Mouse (Mus musculus) small intestine, adult 2 months (tissue): ENCODE data around the gene Limch1. TPM values are rescaled to one million over a fixed set of nuclear protein-coding genes. Genes with fewer than 3 reads are reported as not detected.

Experiments
- H3K27ac ChIP-seq: fragments of 200-500 bp; 2 replicates; pipeline ENCODE4 v1.5.1; 2012; ENCODE audit warnings: low read depth, low read length, control low read depth, inconsistent platforms; ENCODE audit not compliant: insufficient read depth
- H3K27me3 ChIP-seq: fragments of 200-500 bp; 2 replicates; pipeline ENCODE4 v1.6.1; 2012; ENCODE audit warnings: mild to moderate bottlenecking, moderate library complexity, low read length, inconsistent platforms; ENCODE audit not compliant: control insufficient read depth, insufficient read depth
- H3K36me3 ChIP-seq: fragments of 200-500 bp; 2 replicates; pipeline ENCODE4 v1.6.1; 2012; ENCODE audit warnings: mild to moderate bottlenecking, low read length, control low read depth, inconsistent platforms; ENCODE audit not compliant: control insufficient read depth, insufficient read depth
- H3K4me1 ChIP-seq: fragments of 200-500 bp; 2 replicates; pipeline ENCODE4 v1.6.1; 2012; ENCODE audit warnings: low read length, inconsistent platforms, mixed read lengths; ENCODE audit not compliant: control insufficient read depth, insufficient read depth, insufficient read length
- H3K4me3 ChIP-seq: fragments of 200-500 bp; 2 replicates; pipeline ENCODE4 v1.5.1; 2012; ENCODE audit warnings: low read depth, mild to moderate bottlenecking, control low read depth, inconsistent platforms, low read length, moderate library complexity
- CTCF ChIP-seq: fragments of 200-500 bp; IDR thresholded peaks from 2 replicates; pipeline ENCODE4 v1.5.1; 2012; ENCODE audit warnings: low read depth, mild to moderate bottlenecking, control low read depth, inconsistent platforms, low read length, moderate library complexity, mixed read lengths; ENCODE audit not compliant: insufficient replicate concordance, insufficient read length; ENCODE audit errors: extremely low read depth
- POLR2A ChIP-seq: fragments of 200-500 bp; IDR thresholded peaks from 2 replicates; pipeline ENCODE4 v1.6.1; 2012; ENCODE audit warnings: low read depth, mild to moderate bottlenecking, control low read depth, inconsistent platforms, low read length, moderate library complexity
- WGBS: fragments of 180-500 bp; shearing (Covaris S2); methylation state at CpG from one replicate; pipeline ENCODE4 v1.1.7; 2018; 5-methylcytosine and 5-hydroxymethylcytosine counted together
- polyA plus RNA-seq: library from polyadenylated mRNA; depleted of rRNA; stranded (reverse); fragments of >200 nt; gene quantifications from 2 replicates; pipeline ENCODE4 v1.2.3, GENCODE M21; 2012

Limch1 gene
- polyA plus RNA-seq, 1 experiment = 1.0 TPM

- Histone ChIP-seq H3K27ac (no peak overlapping the region), H3K4me1 (no peaks in the 10 kb centered on the region), H3K4me3 (no peak overlapping the region), H3K27me3 (no peaks in the 10 kb centered on the region), H3K36me3 (no peaks in the 10 kb centered on the region)
- no peak for TF ChIP-seq POLR2A
- TF ChIP-seq CTCF = no peak
- WGBS = 87% methylated on average over 4 of the region's 4 CpGs
Observed at GRCm38 (mm10) chr5:66869545-66869944, 123.9 kb downstream of the Limch1 start.

GRCm38 (mm10) chr5:66871521-66872050 lies 126.0 kb downstream of the Limch1 start:
- Histone ChIP-seq H3K4me3 (no peak overlapping the region), H3K36me3 (no peaks in the 10 kb centered on the region), H3K27ac (no peak overlapping the region), H3K27me3 (no peaks in the 10 kb centered on the region), H3K4me1 (no peaks in the 10 kb centered on the region)
- 70% methylated on average over 11 of the region's 11 CpGs for WGBS
- TF ChIP-seq CTCF (no peak), POLR2A (no peak)

DNA sequence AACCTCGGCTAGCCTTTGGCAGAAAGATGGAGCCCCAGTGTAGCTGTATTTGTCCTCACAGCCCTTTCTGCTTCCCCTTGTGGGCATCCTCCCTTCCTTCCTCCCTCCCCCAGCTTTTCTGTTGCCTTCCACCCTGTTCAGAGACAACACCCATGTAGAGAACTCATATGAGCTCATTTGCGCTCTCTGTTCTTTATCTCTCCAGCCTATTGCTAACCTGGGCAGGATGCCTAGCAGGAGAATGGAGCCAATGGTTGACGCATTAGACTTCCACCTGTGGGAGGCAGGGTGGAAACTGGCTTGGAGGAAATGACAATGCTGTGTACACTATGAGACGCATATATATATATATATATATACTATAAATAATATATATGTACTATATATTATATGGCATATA lies 126.4 kb downstream of the Limch1 start:
- H3K4me3 ChIP-seq = no peak overlapping the region
- TF ChIP-seq POLR2A = no peak
- H3K4me1 ChIP-seq = no peaks in the 10 kb centered on the region
- WGBS = 78% methylated on average over 4 of the region's 4 CpGs
- H3K36me3 ChIP-seq = no peaks in the 10 kb centered on the region
- H3K27ac ChIP-seq = no peak overlapping the region
- H3K27me3 ChIP-seq = no peaks in the 10 kb centered on the region

GRCm38 (mm10) chr5:66872681-66873080 lies 127.1 kb downstream of the Limch1 start:
- Histone ChIP-seq H3K4me3 (no peak overlapping the region), H3K36me3 (no peaks in the 10 kb centered on the region), H3K27ac (no peak overlapping the region), H3K4me1 (no peaks in the 10 kb centered on the region), H3K27me3 (no peaks in the 10 kb centered on the region)
- TF ChIP-seq POLR2A (no peak), CTCF (no peak)
- 95% methylated on average over 6 of the region's 6 CpGs for WGBS

- Histone ChIP-seq H3K4me3 (no peak overlapping the region), H3K36me3 (no peaks in the 10 kb centered on the region), H3K27ac (no peak overlapping the region), H3K27me3 (no peaks in the 10 kb centered on the region), H3K4me1 (no peaks in the 10 kb centered on the region)
- WGBS = 71% methylated on average over 10 of the region's 10 CpGs
- TF ChIP-seq POLR2A = no peak
- no peak for TF ChIP-seq CTCF
Observed at GRCm38 (mm10) chr5:66876018-66876805, 130.6 kb downstream of the Limch1 start.

GRCm38 (mm10) chr5:66877066-66877465 lies 131.4 kb downstream of the Limch1 start:
- no peaks in the 10 kb centered on the region for H3K36me3 ChIP-seq
- no peaks in the 10 kb centered on the region for H3K4me1 ChIP-seq
- H3K27me3 ChIP-seq = no peaks in the 10 kb centered on the region
- TF ChIP-seq POLR2A = no peak
- TF ChIP-seq CTCF = no peak
- H3K4me3 ChIP-seq = no peak overlapping the region
- 77% methylated on average over 5 of the region's 5 CpGs for WGBS
- H3K27ac ChIP-seq = no peak overlapping the region

DNA sequence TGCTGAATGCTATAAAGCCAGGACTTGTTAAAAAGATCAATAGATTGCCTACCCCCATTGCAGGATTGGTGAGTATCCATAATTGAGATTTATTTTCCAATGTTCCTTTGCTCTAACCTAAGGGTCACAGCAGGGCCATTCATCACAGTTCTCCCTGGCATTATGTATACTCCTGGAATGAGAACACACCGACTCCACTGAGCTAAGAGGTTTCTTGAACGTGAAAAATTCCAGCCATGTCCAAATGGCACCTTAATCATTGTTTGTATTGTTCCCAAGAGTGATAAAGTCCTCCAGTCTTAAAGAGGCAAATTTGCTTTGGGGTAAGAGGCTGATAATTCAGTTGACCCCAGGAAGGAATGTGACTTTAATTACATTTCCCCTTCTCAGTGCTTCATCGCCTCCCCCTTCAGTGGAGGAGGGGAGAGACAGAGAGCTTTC lies 136.3 kb downstream of the Limch1 start:
- Histone ChIP-seq H3K4me3 (no peak overlapping the region), H3K36me3 (no peaks in the 10 kb centered on the region), H3K27ac (no peak overlapping the region), H3K4me1 (no peaks in the 10 kb centered on the region), H3K27me3 (no peaks in the 10 kb centered on the region)
- no peak for TF ChIP-seq CTCF
- no peak for TF ChIP-seq POLR2A
- WGBS = 26% methylated on average over 3 of the region's 3 CpGs

DNA sequence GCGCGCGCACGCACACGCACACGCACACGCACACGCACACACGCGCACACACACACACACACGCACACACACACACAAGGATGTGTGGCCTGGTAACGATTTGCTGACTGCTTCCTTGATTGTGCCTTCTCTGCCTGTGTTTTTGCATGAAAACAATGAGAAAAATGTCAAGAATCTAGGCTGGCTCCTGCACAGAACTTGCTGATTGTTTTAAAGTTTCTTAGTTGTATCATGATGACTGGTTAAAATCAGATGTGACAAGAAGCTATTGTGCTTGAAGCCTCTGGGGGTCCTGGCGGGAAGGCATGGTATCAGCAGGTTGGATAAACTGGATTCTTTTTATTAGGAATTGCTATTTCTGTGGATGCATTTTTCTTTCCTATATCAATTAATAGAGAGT lies 137.1 kb downstream of the Limch1 start:
- no peak overlapping the region for H3K4me3 ChIP-seq
- no peaks in the 10 kb centered on the region for H3K4me1 ChIP-seq
- H3K27me3 ChIP-seq = no peaks in the 10 kb centered on the region
- no peaks in the 10 kb centered on the region for H3K36me3 ChIP-seq
- no peak for TF ChIP-seq CTCF
- TF ChIP-seq POLR2A = no peak
- 87% methylated on average over 13 of the region's 13 CpGs for WGBS
- no peak overlapping the region for H3K27ac ChIP-seq
